Mouse (Mus musculus) ES-E14 (cell line): ENCODE measurements at regions not wholly inside any gene's neighbourhood (a gene's known extent, or its start where the extent isn't known, plus 50 kb on each side); places are given as distances from the start of the nearest gene placed in this dataset.

Experiments used
- HCFC1 ChIP-seq: IDR thresholded peaks from 2 replicates; pipeline ENCODE4 v1.6.1; 2012; ENCODE audit warnings: low read length, inconsistent platforms, borderline replicate concordance; ENCODE audit not compliant: insufficient read depth
- MAFK ChIP-seq: IDR thresholded peaks from 2 replicates; pipeline ENCODE4 v1.6.1; 2014; ENCODE audit warnings: mild to moderate bottlenecking, low read depth, low read length, inconsistent platforms; ENCODE audit not compliant: insufficient read depth
- ZC3H11A ChIP-seq: IDR thresholded peaks from 2 replicates; pipeline ENCODE4 v1.6.1; 2012; ENCODE audit warnings: low read depth, mild to moderate bottlenecking, inconsistent platforms, low read length, borderline replicate concordance
- ZNF384 ChIP-seq: IDR thresholded peaks from 2 replicates; pipeline ENCODE4 v1.6.1; 2012; ENCODE audit warnings: low read depth, low read length, inconsistent platforms

DNA sequence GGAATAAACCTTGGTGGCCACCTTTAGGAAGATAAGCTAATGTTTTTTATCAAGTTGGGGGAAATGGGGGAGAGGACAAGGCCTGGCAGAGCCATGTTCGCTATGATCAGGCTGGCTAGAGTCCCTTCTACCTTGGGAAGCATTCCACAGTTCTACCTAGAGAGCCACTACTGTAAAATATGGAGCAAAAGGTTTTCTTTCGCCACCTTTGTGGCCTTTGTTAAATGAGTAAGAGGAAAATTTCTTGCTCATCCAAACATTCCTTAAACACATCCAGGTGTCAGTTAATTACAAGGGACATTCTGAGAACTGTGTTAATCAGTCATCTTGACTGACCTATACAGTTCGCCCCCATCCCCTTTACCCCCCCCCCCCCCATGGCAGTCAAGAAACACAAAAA, 313.9 kb downstream of the Mctp2 start:
- no peak for TF ChIP-seq ZNF384
- TF ChIP-seq HCFC1, result no peak
- no peak for TF ChIP-seq MAFK
- no peak for TF ChIP-seq ZC3H11A
